Mouse (Mus musculus): ENCODE results near the gene D7Ertd443e. TPM values are rescaled to one million over a fixed set of nuclear protein-coding genes. Genes with fewer than 3 reads are reported as not detected.

Gene D7Ertd443e
- 0.01 TPM for polyA plus RNA-seq (2012; fragmentation: generic; extraction: Trizol)
- long read RNA-seq, experiment 1: 0 reads
- long read RNA-seq, experiment 2: 0 reads

DNA sequence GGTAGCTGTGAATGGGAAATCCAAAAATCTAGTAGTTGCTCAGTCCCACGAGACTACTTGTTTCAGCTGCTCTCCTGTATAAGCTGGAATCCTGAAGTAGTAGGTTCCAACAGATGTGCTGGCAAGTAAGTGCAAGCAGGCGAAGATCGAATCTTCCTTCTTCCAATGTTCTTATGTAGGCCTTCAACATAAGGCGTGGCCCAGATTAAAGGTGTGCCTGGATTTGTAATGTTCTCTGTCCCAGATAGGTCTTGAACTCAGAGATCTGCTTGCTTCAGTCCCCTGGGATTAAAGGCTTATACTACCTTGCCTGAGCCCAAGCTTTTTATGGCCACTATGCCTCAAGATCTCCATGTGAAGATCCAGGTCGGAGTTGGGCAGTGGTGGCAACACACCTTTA is at the start of gene D7Ertd443e:
Gene D7Ertd443e, minus strand, starts transcription at position 101 of the 400 bp plus-strand sequence.
- Histone ChIP-seq H3K36me3 (ENCODE audit: control insufficient read depth, insufficient read depth) (no peaks in the 10 kb centered on the region), H3K4me3 (ENCODE audit: insufficient read depth, poor library complexity, severe bottlenecking) (no peak within 1 kb of the TSS), H3ac (ENCODE audit: control insufficient read depth, insufficient read length, low read depth) (no peak within 1 kb of the TSS), H3K79me3 (ENCODE audit: low read depth) (no peaks in the 10 kb centered on the region), H3K79me2 (ENCODE audit: control insufficient read depth, insufficient read depth) (no peaks in the 10 kb centered on the region), H3K27me3 (ENCODE audit: control insufficient read depth, insufficient read depth, insufficient read length) (no peaks in the 10 kb centered on the region)
- no peak for TF ChIP-seq CTCF (IDR thresholded peaks at IDR 0.05; ENCODE audit: control insufficient read depth, insufficient read depth, insufficient read length)

DNA sequence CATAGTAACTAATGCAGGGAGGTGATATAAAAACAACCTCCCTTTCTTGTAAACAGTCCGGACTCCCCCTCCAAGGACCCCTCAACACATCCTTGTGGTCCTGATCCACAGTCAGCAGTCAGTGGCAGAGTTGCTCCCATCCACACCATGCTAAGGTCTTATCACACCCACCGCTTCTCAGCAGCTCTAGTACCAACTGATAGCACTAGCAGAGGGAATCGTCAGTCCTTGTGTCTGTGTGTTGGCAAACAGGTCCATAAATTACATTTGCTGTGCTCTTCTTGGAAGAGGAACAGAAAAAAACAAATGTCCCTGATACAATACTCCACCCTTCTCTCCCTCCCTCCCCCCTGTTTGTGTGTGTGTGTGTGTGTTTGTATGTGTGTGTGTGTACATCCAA is 46.2 kb upstream of the D7Ertd443e start:
- H3K79me3 ChIP-seq (ENCODE audit: low read depth): no peaks in the 10 kb centered on the region
- no peak for TF ChIP-seq FOSL1 (IDR thresholded peaks at IDR 0.05; ENCODE audit: insufficient read depth, low read length, poor library complexity, severe bottlenecking)
- no peak for TF ChIP-seq MYOG (IDR thresholded peaks at IDR 0.05; ENCODE audit: control insufficient read depth, extremely low read depth, insufficient read length)
- no peak for TF ChIP-seq CTCF (IDR thresholded peaks at IDR 0.05; ENCODE audit: control insufficient read depth, insufficient read depth, insufficient read length)
- no peak for TF ChIP-seq MYOD1 (IDR thresholded peaks at IDR 0.05; ENCODE audit: control insufficient read depth, insufficient read length, low read depth)
- no peak for TF ChIP-seq MAX (IDR thresholded peaks at IDR 0.05)
- no peak for TF ChIP-seq CEBPB (IDR thresholded peaks at IDR 0.05; ENCODE audit: low read depth)
- no peak for TF ChIP-seq USF1 (IDR thresholded peaks at IDR 0.05; ENCODE audit: low read depth)
- no peak overlapping the region for H3ac ChIP-seq (ENCODE audit: control insufficient read depth, insufficient read length, low read depth)
- no peaks in the 10 kb centered on the region for H3K79me2 ChIP-seq (ENCODE audit: control insufficient read depth, insufficient read depth)
- no peak overlapping the region for H3K4me3 ChIP-seq (ENCODE audit: insufficient read depth, poor library complexity, severe bottlenecking)
- H3K36me3 ChIP-seq (ENCODE audit: control insufficient read depth, insufficient read depth): no peaks in the 10 kb centered on the region
- H3K27me3 ChIP-seq (ENCODE audit: control insufficient read depth, insufficient read depth, insufficient read length): peaks cover 8% of the 10 kb centered on the region

DNA sequence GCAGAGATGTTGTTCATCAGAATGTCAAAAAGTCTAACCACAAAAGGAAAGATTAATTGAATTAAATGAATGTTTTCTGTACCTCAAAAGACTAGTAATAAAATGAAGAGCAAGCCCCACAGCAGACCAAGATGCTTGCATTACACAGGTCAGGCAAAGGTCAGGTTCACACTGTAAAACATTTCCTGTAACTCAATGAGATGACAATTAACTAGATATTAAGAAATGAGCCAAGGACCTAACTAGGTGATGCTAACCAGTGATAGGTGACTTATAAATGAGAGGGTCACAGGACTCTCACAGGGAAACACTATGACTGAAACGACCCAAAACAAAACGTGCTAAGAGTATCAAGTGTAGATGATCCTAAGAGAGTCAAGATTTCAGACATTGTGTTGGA is 43.2 kb upstream of the D7Ertd443e start:
- Histone ChIP-seq H3ac (ENCODE audit: control insufficient read depth, insufficient read length, low read depth) (no peak overlapping the region), H3K79me3 (ENCODE audit: low read depth) (no peaks in the 10 kb centered on the region), H3K27me3 (ENCODE audit: control insufficient read depth, insufficient read depth, insufficient read length) (no peaks in the 10 kb centered on the region), H3K79me2 (ENCODE audit: control insufficient read depth, insufficient read depth) (no peaks in the 10 kb centered on the region), H3K36me3 (ENCODE audit: control insufficient read depth, insufficient read depth) (no peaks in the 10 kb centered on the region), H3K4me3 (ENCODE audit: insufficient read depth, poor library complexity, severe bottlenecking) (no peak overlapping the region)
- TF ChIP-seq CEBPB (IDR thresholded peaks at IDR 0.05; ENCODE audit: low read depth) (no peak), FOSL1 (IDR thresholded peaks at IDR 0.05; ENCODE audit: insufficient read depth, low read length, poor library complexity, severe bottlenecking) (no peak), MYOG (IDR thresholded peaks at IDR 0.05; ENCODE audit: control insufficient read depth, extremely low read depth, insufficient read length) (no peak), MAX (IDR thresholded peaks at IDR 0.05) (no peak), USF1 (IDR thresholded peaks at IDR 0.05; ENCODE audit: low read depth) (no peak), MYOD1 (IDR thresholded peaks at IDR 0.05; ENCODE audit: control insufficient read depth, insufficient read length, low read depth) (no peak), CTCF (IDR thresholded peaks at IDR 0.05; ENCODE audit: control insufficient read depth, insufficient read depth, insufficient read length) (no peak)

- Histone ChIP-seq H3K4me3 (ENCODE audit: insufficient read depth, poor library complexity, severe bottlenecking) (no peak overlapping the region), H3K36me3 (ENCODE audit: control insufficient read depth, insufficient read depth) (no peaks in the 10 kb centered on the region), H3K27me3 (ENCODE audit: control insufficient read depth, insufficient read depth, insufficient read length) (peaks cover 18% of the 10 kb centered on the region), H3ac (ENCODE audit: control insufficient read depth, insufficient read length, low read depth) (no peak overlapping the region), H3K79me2 (ENCODE audit: control insufficient read depth, insufficient read depth) (no peaks in the 10 kb centered on the region), H3K79me3 (ENCODE audit: low read depth) (no peaks in the 10 kb centered on the region)
- no peak for TF ChIP-seq CTCF (IDR thresholded peaks at IDR 0.05; ENCODE audit: control insufficient read depth, insufficient read depth, insufficient read length)
- no peak for TF ChIP-seq CEBPB (IDR thresholded peaks at IDR 0.05; ENCODE audit: low read depth)
- TF ChIP-seq USF1 (IDR thresholded peaks at IDR 0.05; ENCODE audit: low read depth): no peak
- no peak for TF ChIP-seq MYOG (IDR thresholded peaks at IDR 0.05; ENCODE audit: control insufficient read depth, extremely low read depth, insufficient read length)
- no peak for TF ChIP-seq FOSL1 (IDR thresholded peaks at IDR 0.05; ENCODE audit: insufficient read depth, low read length, poor library complexity, severe bottlenecking)
- TF ChIP-seq MYOD1 (IDR thresholded peaks at IDR 0.05; ENCODE audit: control insufficient read depth, insufficient read length, low read depth): no peak
- TF ChIP-seq MAX (IDR thresholded peaks at IDR 0.05): no peak
Measured at GRCm38 (mm10) chr7:134415014-134415413, 29.6 kb upstream of the D7Ertd443e start.

- Histone ChIP-seq H3K79me3 (ENCODE audit: low read depth) (no peaks in the 10 kb centered on the region), H3K27me3 (ENCODE audit: control insufficient read depth, insufficient read depth, insufficient read length) (peaks cover 23% of the 10 kb centered on the region), H3K79me2 (ENCODE audit: control insufficient read depth, insufficient read depth) (no peaks in the 10 kb centered on the region), H3K4me3 (ENCODE audit: insufficient read depth, poor library complexity, severe bottlenecking) (no peak overlapping the region), H3ac (ENCODE audit: control insufficient read depth, insufficient read length, low read depth) (no peak overlapping the region), H3K36me3 (ENCODE audit: control insufficient read depth, insufficient read depth) (no peaks in the 10 kb centered on the region)
- TF ChIP-seq USF1 (IDR thresholded peaks at IDR 0.05; ENCODE audit: low read depth) (no peak), MYOG (IDR thresholded peaks at IDR 0.05; ENCODE audit: control insufficient read depth, extremely low read depth, insufficient read length) (no peak), MYOD1 (IDR thresholded peaks at IDR 0.05; ENCODE audit: control insufficient read depth, insufficient read length, low read depth) (no peak), CTCF (IDR thresholded peaks at IDR 0.05; ENCODE audit: control insufficient read depth, insufficient read depth, insufficient read length) (no peak), FOSL1 (IDR thresholded peaks at IDR 0.05; ENCODE audit: insufficient read depth, low read length, poor library complexity, severe bottlenecking) (no peak), CEBPB (IDR thresholded peaks at IDR 0.05; ENCODE audit: low read depth) (no peak), MAX (IDR thresholded peaks at IDR 0.05) (no peak)
Measured at GRCm38 (mm10) chr7:134414005-134414690, 28.7 kb upstream of the D7Ertd443e start.

GRCm38 (mm10) chr7:134408641-134409040 is 23.2 kb upstream of the D7Ertd443e start:
- H3K27me3 ChIP-seq (ENCODE audit: control insufficient read depth, insufficient read depth, insufficient read length): peaks cover 25% of the 10 kb centered on the region
- H3K4me3 ChIP-seq (ENCODE audit: insufficient read depth, poor library complexity, severe bottlenecking): no peak overlapping the region
- TF ChIP-seq CEBPB (IDR thresholded peaks at IDR 0.05; ENCODE audit: low read depth) (no peak), MYOD1 (IDR thresholded peaks at IDR 0.05; ENCODE audit: control insufficient read depth, insufficient read length, low read depth) (no peak), FOSL1 (IDR thresholded peaks at IDR 0.05; ENCODE audit: insufficient read depth, low read length, poor library complexity, severe bottlenecking) (no peak), USF1 (IDR thresholded peaks at IDR 0.05; ENCODE audit: low read depth) (no peak), MAX (IDR thresholded peaks at IDR 0.05) (no peak)
- no peak overlapping the region for H3ac ChIP-seq (ENCODE audit: control insufficient read depth, insufficient read length, low read depth)
- no peaks in the 10 kb centered on the region for H3K79me3 ChIP-seq (ENCODE audit: low read depth)
- no peaks in the 10 kb centered on the region for H3K79me2 ChIP-seq (ENCODE audit: control insufficient read depth, insufficient read depth)
- H3K36me3 ChIP-seq (ENCODE audit: control insufficient read depth, insufficient read depth): no peaks in the 10 kb centered on the region

Measured in C2C12 (cell line).